Mouse (Mus musculus) bone marrow, adult 2 months (tissue): ENCODE data around the gene Naa20.

Experiments used
- CTCF ChIP-seq: fragments of 200-500 bp; IDR thresholded peaks from 2 replicates; pipeline ENCODE4 v1.5.1; 2011; ENCODE audit warnings: low read length, control low read depth; ENCODE audit not compliant: control insufficient read depth, insufficient read depth
- POLR2A ChIP-seq: fragments of 200-500 bp; IDR thresholded peaks from 2 replicates; pipeline ENCODE4 v1.6.1; 2011; ENCODE audit warnings: low read depth, mild to moderate bottlenecking, control low read depth, low read length, borderline replicate concordance; ENCODE audit not compliant: control insufficient read depth

- TF ChIP-seq CTCF (no peak), POLR2A (no peak)
Measured at GRCm38 (mm10) chr2:145882398-145882797, 19.5 kb upstream of the Naa20 start.
